Mouse (Mus musculus) gastrocnemius, postnatal 10 days (tissue): ENCODE data around the gene Tubal3. TPM values are rescaled to one million over a fixed set of nuclear protein-coding genes. Genes with fewer than 3 reads are reported as not detected.
"Not testable (repeated sequence)": the region's sequence is repeated elsewhere in the genome, so short reads cannot be mapped to it uniquely, and the experiment has no call there.

ENCODE experiments used
- DNase-seq: peaks from one replicate; pipeline ENCODE4 v3.0.0; 2021; ENCODE audit warnings: mixed read lengths
- long read RNA-seq, 2 experiments: library from polyadenylated mRNA; stranded (forward); transcript quantifications; one replicate each; pipeline ENCODE4 v2.0.0; 2021
- total RNA-seq, 2 experiments: library from RNA; stranded (reverse); gene quantifications; 2 replicates each; pipeline ENCODE4 v1.2.3; 2021

The Tubal3 gene
- not detected for total RNA-seq
- long read RNA-seq, experiment 1, result 0 reads
- long read RNA-seq, experiment 2, result 0 reads

DNA sequence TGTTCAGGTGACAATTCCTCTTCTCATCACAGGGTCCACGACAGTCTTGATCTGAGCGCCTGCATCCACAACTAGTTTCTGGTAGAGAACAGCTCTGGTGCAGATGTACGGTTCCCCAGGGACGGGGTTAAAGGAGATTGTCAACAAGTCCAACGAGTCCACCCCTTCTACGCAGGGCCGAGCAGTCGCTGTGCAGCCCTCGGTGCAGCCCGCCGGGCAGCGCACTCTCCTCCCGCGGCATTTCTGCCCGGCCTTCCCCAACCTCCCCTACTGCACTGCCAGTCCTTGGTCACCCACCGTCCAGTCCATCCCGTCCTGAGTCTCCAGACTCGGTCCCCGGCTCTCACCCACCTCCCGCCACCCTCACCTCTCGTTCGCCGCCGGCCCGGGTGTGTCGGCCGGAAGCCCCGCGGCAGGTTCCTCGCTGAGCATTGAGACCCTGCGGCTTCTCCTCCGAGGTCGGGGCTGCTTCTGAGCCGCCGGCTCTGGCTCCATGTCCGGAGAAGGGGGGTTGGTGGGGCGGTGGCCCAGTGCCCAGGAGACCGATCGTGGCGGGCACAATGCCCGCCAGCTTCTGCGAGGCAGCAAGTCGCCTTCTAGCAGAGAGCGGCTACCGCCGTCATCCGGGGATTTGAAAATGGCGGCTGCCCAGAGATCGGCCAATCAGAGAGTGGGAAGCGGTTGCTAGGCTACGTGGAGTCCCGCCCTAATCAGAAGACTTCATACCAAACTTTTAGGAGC is at the start of gene Tubal3, which contains the start of gene Net1:
Gene Tubal3, plus strand, starts transcription at position 704 of the 741 bp plus-strand sequence.
Gene Net1, minus strand, starts transcription at position 650 of the 741 bp plus-strand sequence.
- DNase-seq, result peak; percentile 89

DNA sequence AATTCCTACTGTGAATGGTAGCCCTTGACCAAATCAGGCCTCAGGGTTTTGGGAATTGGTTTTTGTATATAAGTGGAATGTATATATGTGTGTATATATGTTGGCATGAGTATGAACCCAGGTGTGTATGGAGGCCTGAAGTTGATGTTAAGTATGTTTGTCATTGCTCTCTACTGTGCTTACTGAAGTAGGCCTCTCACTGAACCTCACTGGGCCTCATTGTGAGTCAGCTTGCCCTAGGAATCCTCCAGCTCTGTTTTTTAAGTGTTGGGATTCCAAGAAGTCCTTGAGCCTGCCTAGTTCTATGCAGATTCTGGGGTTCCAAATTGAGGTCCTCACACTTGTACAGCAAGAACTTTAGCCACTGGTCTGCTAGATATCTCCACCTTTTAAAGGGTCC is 48.2 kb upstream of the Tubal3 start:
- no peak for DNase-seq

DNA sequence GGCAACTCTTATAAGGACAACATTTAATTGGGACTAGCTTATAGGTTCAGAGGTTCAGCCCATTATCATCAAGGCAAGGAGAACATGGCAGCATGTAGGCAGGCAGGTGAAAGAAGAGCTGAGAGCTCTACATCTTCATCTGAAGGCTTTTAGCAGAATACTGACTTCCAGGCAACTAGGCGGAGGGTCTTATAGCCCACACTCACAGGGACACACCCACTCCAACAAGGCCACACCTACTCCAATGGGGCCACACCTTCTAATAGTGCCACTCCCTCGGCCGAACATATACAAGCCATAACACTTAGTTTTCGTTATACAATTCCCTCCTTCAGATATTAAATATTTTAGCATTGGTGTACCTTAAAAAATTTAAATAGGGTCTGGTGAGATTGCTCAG is 45.2 kb upstream of the Tubal3 start:
- no peak for DNase-seq

DNA sequence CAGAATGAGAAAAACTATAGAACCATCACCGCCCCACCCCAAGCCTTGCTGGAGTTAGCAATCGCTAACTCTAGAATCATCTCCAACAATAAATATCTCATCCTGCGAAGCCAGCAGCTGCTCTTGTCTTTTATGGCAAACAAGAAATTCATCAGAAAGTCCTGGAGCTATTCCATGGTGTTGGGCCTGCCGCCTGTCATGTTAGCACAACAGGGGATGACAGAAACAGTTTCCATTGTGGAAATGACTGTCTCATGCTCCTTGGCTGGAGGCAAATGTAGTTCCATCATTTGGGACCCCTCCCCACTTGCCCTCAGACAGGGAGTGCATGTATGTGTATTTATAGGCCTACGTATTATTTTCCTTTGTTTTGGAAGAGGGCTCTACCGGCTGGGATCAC is 41.6 kb upstream of the Tubal3 start:
- no peak for DNase-seq

GRCm38 (mm10) chr13:3877185-3877584 is 40.9 kb upstream of the Tubal3 start:
- DNase-seq, result no peak

GRCm38 (mm10) chr13:3877679-3878220 is 40.3 kb upstream of the Tubal3 start:
- DNase-seq, result no peak

DNA sequence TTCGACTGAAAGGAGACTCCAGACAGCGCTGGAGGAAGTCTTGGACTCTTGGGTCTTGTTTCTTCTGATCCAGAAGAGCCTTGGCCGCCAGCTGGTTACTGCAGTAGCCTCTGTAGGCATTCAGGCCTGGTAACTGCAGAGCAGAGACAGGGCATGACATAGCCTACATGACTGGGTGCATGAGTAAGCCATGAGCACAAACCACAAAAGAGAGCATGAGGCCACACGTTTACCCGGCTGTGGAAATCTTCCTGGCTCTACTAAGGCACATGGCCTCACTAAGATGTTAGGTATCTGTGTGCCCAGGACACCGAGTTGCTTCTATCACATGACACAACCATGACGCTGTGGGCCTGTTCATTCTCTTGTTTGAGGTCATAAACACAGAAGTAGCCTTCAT is 31.4 kb upstream of the Tubal3 start:
- DNase-seq, result no peak

DNA sequence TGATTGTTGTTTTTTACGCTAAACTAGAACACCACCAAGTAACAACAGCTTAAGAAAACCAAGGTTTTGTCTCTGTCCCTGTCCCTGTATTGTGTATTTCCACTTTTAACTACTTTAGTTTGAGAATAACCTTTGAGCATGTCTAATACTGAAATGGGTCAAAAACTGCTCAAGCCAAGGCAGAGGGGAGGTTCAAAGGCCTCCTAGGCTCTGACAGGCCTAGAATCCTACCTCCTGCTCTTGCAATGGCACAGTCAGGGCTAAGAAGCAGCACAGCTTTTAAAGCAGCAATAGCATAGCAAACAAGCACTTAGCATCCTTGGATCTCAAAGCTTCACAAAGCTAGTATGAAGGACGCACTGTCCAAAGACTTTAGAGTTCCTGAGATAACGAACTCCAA is 29.0 kb upstream of the Tubal3 start:
- no peak for DNase-seq

- DNase-seq, result no peak
Observed at GRCm38 (mm10) chr13:3890061-3890460, 28.0 kb upstream of the Tubal3 start.

DNA sequence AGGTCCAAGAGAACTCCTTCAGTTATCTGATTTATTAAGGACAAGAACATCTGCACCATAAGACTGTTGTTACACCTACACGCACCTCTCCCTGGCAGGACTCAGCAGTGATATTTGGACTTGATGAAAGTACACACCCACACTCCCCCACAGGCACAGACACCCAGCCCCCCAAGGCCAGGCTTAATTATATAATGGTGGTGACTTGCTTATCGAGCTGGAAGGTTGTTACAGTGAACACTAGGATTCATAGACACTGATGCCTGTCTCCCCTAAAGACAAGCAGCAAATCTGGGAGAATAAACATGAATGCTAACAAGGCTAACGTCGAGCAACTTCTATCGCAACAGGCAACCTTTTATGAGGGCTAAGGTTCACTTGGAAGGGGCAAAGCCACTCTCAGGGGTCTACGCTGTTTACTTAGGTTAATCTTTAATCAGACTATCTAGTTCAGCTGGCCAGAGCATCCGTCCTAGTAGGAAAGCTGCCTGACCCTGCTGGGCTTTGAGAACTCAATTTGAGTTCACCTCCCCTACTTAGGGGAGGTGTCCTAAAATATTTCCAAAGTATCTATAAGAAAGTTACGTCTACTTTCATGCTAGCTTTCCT is 26.5 kb upstream of the Tubal3 start:
- no peak for DNase-seq

DNA sequence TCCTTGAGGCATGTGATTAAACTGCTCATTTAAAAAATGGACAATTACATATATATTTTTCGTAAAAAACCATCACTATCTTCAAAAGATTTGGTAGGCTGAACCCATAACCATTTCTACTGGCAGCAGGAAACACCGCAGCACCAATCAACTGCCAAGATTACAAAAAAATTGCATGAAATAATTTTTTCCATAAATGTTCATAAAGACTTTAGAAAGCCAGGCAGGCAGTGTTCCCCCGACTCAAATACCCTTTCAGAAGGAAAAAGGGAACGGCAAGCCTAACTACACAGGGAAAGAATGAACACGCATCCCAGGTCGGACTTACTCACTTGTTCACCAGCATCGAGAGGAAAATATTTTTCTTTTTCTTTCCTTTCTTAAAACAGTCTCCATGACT is 25.5 kb upstream of the Tubal3 start:
- no peak for DNase-seq

DNA sequence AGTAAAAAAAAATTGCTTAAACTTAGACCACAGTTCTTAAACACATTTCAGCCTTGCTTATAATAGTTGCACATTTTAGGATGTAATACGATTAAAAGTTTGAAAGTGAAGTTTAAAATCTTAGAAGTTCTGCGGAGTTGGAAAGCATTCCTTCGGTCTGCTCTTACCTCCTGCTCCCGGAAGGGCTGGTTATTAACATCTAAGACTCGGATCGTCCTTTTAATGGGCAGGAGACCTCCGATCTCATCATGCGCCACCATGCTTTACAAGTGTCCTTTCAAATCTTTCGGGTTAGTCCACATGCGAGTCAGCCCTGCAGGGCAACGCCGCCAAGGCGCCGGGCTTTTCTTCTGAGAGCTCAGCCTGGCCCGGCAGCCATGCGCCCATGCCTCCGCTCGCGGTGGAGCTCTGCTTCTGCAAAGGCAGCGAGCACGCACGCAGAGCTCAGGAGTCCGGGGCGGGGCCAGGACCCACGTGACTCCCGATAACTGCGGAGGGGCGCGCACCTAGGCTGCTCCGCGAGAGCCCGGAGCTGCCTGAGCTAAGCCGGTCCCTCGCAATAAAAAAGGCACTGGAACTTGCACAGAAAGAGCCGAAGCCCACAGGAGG is 24.8 kb upstream of the Tubal3 start:
- peak; percentile 86 for DNase-seq

GRCm38 (mm10) chr13:3894549-3894948 is 23.5 kb upstream of the Tubal3 start:
- DNase-seq, result no peak

DNA sequence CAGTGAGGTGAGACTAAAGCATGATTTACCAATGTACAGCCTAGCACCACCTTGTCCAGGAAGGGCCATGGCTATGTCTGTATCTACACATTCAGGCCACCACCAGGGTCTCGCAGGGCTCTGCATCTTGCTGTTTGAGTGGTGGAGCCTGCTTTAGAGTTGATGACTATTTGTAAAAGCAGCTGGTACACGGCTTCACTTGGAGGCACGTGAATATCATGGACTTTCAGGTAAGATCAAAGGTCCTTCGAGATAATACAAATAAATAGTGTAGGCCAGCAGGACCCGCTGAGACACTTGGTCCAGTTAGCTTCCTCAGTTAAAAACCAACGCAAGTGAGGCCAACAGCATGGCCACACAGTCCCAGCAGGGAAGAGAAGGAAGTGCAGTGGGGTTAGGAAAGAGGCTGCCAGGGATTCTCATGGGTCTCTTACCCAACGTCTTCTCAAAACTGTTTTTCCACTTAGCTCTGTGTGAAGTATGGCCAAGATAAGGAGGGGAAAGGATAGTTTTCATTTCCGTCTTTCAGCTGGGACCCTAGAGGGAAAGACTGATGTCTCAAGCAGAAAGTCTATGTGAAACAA is 22.6 kb upstream of the Tubal3 start:
- no peak for DNase-seq

- no peak for DNase-seq
Observed at GRCm38 (mm10) chr13:3896032-3896431, 22.0 kb upstream of the Tubal3 start.

DNA sequence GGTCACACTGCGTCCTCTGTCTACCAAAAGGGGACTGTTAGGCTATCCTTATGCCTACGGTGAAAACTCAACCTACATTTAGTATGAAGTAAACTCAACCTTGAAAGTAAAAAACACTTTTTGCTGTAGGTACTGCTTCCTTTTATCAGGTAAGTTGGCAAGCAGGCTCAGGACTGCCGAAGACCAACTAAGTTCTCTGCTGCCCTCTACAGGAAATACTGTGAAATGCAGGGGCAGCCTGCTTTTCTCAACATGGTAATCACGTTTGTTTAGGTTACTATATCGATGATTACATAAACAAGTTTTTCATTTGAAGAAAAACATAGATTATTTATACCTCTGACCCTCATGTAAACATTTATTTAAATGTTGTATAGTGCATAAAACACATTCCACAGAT is 21.2 kb upstream of the Tubal3 start:
- DNase-seq, result peak; percentile 63

DNA sequence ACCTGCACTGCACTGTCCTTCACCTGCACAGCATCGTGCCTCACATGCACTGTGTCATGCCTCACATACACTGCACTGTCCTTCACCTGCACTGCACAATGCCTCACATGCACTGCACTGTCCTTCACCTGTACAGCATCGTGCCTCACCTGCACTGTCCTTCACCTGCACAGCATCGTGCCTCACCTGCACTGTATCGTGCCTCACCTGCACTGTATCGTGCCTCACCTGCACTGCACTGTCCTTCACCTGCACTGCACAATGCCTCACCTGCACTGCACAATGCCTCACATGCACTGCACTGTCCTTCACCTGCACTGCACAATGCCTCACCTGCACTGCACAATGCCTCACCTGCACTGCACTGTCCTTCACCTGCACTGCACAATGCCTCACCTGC is 19.9 kb upstream of the Tubal3 start:
- DNase-seq, result not testable (repeated sequence)

GRCm38 (mm10) chr13:3899301-3899700 is 18.8 kb upstream of the Tubal3 start:
- DNase-seq, result no peak

GRCm38 (mm10) chr13:3907151-3907696 is 10.8 kb upstream of the Tubal3 start:
- DNase-seq, result no peak

DNA sequence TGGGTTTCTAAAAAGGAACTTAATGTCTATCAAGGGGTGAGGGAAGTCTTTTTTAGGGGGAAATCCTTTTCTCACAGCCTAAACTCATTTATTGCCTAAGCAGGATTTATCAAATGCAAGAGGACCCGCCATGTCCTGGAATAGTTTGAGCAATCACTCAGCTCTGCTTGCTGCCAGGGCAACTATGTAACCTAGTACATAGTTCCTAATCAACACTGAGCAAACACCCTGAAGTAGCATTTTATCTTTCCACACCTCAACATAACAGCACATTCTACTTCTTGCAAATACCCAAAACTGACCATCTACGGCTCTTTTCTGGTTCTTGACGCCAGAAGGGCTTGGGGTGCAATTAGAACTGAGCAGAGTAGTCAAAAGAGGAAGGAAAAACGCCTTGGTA is 9.8 kb upstream of the Tubal3 start:
- no peak for DNase-seq

DNA sequence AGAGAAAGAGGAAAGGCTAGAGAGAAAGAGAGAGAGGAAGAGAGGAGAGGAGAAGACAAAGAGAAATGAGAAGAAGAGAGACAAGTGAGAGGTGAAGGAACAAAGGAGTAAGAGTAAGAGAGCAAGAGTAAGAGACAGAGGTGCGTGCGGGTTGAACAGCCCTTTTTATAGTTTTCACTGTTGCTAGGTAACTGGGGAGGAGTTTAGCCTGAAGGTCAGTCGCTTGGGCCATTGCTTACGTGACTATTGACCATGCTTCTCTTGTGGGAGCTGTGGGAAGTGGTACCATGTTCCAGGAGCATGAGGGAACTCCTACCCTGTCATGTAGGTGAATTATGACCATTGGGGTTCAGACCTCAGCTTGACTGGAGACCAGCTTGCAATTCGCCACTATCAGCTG is 7.7 kb upstream of the Tubal3 start:
- DNase-seq, result no peak

DNA sequence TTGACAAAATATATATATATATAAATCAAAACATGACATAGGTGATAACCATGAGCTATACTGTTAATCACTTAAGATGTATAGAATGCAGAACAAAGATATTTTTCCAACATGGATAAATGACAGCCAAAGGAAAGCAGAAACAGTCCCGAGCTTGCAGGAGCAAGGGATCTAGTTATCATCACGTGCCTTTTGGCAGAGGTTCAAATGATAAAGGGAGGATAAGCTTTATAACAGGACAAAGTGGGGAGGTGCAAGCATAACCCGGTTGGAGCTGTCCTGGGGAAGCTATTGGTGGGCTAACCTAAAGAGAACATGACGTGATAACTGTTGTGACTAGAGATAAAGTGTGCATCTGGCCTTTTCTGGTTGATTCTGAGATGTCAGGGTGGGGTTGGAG is 4.6 kb upstream of the Tubal3 start:
- DNase-seq, result no peak

DNA sequence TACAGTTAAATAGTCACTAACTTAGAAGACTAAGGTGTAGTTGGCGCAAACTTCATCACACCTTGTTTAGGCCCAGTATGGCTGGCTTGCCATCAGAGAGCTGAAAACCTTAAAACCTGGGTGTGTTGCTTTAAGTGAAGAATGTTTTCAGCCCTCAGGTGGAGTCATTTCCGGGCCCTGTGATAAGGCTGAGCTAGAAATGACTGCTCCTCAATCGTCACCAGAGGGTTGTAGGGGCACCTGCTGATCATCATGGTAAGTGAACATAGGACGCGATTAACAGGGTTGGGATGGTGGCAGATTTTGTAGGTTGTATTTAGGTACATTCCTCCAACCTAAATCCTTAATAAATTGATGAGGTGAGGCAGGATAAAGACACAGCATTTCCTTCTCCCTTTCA is 6.4 kb downstream of the Tubal3 start:
- no peak for DNase-seq
